Mouse (Mus musculus) cortical plate, adult 2 months (tissue): ENCODE measurements around the gene Dbn1.

ENCODE experiments used
- CTCF ChIP-seq: fragments of 200-500 bp; IDR thresholded peaks from 2 replicates; pipeline ENCODE4 v1.5.1; 2011; ENCODE audit warnings: mild to moderate bottlenecking, control low read depth, low read length; ENCODE audit not compliant: insufficient read depth; ENCODE audit errors: extremely low read depth
- POLR2A ChIP-seq: fragments of 200-500 bp; IDR thresholded peaks from 2 replicates; pipeline ENCODE4 v1.6.1; 2011; ENCODE audit warnings: mild to moderate bottlenecking, low read length, control low read depth; ENCODE audit not compliant: insufficient read depth; ENCODE audit errors: extremely low read depth

- no peak for TF ChIP-seq POLR2A
- TF ChIP-seq CTCF: no peak
These were observed 35.9 kb downstream of the Dbn1 start for GRCm38 (mm10) chr13:55451785-55452549.
